Mouse (Mus musculus) kidney, adult 11 months (tissue): ENCODE measurements around the gene Phactr3.
"Not testable (repeated sequence)": the region's sequence is repeated elsewhere in the genome, so short reads cannot be mapped to it uniquely, and the experiment has no call there.

Source experiments
- DNase-seq: peaks from one replicate; pipeline ENCODE4 v3.0.0; 2022

The Phactr3 gene

GRCm38 (mm10) chr2:178342105-178342504, 223.3 kb downstream of the Phactr3 start:
- DNase-seq, result not testable (repeated sequence)

- DNase-seq, result no peak
Observed at GRCm38 (mm10) chr2:178342597-178342996, 223.8 kb downstream of the Phactr3 start.
